Mouse (Mus musculus): Measurements from ENCODE around the gene Qrich2.
A peak's percentile ranks its signal among the peaks of the same experiment; 100 is the strongest.

The Qrich2 gene

DNA sequence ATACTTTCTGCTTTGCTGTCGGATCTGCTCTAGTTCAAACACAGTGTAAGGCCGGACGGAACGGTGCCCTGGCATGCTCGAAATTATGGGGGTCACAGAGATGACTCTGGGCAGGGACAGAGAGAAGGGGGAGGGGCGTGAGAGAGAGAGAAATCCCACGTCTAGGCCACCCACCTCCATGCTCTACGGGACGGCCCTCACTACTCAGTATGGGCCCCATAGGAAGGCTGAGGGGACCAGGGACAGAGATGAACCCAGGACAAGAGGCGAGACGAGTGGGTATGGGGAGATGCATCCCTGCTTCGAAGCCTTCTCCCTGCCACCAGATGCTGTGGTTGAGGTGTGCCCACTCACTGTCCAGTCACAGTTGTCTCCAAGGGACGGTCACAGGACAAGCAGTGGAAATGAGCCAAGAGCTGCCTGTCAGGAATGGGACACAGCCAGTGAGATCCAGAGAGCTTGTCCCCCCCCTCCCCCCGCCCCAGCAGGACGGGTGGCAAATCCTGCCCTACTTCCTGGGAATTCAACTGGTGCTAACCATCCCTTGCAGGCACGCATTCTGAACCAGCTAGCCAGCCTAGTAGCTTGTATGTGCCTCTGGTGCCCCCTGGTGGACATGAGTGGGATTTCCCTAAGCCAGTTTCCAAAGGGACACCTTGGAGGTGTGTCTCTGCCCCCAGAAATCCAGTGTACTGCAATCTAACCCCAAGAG is 20.3 kb downstream of the Qrich2 start:
- peak; percentile 93 to 99 for DNase-seq (ENCODE audit: low spot score in 2 of 2)

DNA sequence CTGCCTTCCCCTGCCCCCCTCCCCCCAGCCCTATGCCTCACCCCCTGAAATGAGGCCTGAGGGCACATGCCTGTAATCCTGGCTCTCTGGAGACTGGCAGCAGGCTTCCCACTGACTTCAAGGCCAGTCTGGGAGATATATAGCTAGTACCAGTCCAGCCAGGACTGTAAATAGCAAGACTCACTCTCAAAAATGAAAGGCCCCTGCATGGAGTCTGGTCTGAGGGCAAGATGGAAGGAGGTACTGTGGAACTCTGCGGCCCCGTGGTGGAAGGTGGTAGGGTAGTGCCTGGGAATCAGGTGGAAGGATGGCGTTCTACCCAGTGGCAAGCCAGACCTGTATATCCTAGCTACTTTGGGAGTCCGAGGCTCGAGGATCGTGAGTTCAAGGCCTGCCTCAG is 22.1 kb downstream of the Qrich2 start:
- DNase-seq (ENCODE audit: low spot score in 2 of 2): no peak

DNA sequence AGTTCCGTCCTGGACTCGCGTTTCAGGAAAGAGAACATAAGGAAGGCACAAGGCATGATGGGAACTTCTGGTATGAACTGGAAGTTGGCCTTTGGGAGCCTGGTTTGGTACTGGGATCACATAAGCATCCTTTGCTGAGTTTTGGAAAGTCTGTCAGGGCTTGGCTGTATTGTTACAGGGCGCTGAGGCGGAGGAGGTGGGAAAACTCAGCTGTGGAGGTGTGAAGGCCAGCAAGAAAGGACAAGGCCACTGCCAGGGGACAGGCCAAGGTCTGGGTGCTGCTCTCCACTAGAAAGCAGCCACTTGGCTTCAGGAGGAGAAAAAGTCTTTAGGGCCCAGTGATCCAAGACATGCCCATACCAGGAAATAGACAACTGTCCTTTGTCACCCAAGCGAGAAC is 22.7 kb downstream of the Qrich2 start:
- DNase-seq (ENCODE audit: low spot score in 2 of 2): no peak

DNA sequence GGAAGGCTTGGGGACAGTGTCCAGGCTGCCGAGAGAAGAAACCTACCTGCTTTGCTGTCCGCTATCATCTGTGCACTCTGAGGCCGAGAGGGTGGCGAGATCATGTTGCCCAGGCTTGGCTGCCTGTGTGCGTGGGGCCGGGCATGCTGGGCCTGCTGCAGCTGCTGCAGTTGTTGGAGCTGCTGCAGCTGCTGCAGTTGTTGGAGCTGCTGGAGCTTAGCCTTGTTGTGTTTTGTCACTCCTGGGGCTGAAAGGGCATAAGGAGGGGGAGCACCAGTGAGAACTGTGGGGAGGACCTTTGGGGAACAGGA is 23.2 kb downstream of the Qrich2 start:
- no peak for DNase-seq (ENCODE audit: low spot score in 2 of 2)

DNA sequence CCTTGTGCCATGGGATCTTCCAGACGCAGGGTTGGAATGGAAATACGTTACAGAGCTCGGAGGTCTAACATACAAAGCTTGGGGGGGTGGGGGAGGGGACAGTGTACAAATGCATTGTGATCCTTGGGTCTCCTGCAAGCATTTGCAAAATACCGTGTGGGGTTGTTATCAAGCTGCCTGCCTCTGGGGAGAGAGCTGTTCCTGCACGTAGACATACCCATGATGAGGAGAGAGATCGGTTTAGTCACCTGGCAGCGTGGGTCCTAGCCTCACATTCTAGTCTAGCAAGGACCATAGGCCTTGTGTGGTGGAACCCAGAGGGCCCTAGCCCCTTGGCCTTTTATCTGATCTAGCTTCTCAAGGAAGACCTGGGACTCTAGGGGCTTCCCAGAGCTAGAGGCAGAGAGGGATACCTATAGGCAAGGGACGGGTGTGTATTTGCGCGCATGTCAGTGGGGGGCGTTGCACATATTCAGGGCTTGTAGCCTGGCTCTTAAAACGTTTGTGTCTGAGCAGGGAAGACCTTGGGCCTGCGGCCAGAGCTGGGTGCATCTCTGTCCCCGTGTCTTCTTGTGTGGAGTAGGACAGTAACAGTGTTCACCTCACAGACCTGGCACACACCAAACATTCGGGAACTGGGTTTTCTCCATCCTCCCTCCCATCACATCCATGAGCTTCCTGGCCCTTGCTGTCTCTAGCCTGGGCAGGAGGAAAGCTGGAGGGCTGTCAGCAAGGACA is 23.7 kb downstream of the Qrich2 start:
- no peak for DNase-seq (ENCODE audit: low spot score in 2 of 2)

DNA sequence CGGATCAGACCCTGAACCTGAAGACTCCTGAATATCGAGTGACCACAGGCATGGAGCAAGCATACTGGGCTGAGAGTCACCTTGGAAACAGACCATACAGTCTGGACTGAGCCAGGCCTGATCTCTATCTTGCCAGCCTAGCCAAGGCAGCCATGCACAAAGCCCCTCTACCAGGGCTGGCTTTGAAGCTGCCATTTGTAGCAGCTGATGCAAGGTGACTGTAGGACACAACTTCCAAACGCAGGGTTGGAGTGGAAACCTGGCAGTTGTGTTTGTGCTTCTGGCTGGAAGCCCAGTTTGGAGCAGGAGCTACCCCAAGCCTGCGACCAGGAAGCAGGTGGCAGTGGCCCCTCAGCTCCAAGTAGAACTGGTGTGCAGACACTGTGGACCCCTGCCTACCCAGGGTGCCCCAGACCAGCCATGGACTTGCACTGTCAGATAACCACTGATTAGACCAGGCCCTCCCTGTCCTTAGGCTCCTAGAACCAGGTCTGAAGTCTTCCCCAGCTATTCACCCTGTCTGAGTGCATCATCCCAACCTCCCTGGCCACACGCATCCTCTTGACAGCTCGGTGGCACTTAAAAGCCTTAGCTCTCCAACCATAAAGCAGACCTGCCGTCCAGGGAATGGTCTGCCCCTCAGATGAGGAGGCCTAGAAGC is 25.5 kb downstream of the Qrich2 start:
- no peak for DNase-seq (ENCODE audit: low spot score in 2 of 2)

DNA sequence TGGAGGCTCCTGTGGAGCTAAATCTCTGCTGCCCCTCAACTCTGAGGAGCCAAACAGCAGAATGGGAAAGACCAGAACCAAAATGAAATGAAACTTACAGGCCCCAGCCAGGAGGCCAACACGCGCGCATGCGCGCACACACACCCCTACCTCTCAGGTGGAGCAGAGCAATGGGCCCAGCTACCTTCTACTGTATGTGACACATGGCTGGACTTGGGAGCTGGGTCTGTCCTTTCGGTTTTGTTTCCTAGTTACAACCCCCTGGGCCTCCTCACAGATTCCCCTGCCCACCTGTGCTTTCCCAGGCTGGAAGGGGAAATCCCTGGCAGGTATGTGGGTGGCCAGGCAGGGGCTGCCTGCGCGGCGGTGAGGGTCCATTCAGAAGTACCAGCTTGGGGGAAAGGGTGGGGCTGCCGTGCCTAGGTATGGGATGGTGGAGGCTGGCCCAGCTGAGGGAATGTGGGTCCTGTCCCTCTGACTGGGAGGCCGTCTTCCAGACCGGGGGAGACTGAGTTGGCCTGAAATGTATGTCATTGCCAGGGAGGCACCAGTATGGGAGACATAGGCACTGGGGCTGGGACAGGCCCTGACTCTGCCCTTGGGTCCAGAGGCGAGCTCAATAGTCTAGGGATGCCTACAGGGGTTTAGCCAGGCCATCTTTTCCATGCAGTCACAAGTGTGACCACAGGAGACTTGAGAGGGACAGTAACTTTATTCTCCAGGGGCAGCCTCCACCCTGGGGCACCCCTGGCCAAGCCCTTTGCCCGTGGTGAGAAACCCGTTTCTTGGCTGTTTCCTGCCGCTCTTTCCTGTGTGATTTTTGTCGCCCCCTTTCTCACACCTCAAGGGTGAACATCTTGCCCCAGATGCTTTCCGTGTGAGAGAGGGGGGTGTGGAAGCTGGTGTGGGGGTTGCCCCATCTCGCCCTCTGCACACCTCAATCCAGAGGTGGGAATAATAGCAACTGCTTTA is 26.5 kb downstream of the Qrich2 start:
- DNase-seq (ENCODE audit: low spot score in 2 of 2): no peak

DNA sequence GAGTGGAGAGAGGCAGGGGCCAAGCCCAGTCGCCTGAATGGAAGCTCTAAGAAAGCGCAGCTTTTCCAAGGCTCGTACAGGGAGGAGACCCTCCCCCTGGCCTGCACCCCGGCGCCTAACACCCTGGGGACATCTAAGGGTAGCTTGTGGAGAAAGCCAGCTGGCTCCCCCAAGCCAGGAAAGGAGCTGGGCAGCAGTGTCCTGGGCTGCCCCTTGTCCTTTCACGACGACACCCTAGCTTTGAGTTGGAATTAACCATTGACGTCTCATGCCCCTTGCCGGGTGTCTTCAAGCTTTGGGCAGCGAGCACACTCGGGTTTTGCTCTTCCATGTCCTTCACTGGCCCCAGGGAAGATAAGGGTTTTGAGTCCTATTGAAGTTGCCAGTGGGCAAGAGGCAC is 28.5 kb downstream of the Qrich2 start:
- DNase-seq (ENCODE audit: low spot score in 2 of 2): no peak

DNA sequence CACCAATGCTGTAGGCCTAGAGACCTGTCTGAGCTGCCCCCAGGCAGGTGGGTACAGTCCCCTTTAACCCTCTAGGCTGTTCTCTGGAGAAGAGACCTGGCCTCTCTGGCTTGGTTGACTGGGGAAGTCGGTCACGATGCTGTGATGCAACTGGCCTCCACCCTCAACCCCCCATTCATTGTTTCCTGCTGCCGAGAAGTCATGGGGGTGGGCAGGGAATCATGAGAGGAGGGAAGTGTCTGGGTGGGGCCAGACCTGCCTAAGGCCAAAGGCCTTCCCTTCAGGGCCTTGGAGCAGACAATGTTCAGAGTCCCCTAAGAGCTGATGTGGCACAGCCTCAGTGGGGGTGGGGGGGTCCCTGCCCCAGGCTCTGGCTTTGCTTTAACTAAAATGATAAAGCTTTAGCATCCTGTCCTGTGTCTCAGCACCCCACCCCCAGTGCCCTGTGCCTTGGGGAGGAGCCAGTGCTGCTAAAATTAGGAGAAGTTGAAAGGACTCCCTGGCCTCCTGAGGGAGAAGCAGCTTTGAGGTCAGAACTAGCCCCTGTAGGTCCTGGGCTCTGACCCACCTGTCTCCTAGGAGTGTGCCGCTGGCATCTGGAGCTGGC is 29.2 kb downstream of the Qrich2 start:
- DNase-seq (ENCODE audit: low spot score in 2 of 2): peak; percentile 50 to 70

DNA sequence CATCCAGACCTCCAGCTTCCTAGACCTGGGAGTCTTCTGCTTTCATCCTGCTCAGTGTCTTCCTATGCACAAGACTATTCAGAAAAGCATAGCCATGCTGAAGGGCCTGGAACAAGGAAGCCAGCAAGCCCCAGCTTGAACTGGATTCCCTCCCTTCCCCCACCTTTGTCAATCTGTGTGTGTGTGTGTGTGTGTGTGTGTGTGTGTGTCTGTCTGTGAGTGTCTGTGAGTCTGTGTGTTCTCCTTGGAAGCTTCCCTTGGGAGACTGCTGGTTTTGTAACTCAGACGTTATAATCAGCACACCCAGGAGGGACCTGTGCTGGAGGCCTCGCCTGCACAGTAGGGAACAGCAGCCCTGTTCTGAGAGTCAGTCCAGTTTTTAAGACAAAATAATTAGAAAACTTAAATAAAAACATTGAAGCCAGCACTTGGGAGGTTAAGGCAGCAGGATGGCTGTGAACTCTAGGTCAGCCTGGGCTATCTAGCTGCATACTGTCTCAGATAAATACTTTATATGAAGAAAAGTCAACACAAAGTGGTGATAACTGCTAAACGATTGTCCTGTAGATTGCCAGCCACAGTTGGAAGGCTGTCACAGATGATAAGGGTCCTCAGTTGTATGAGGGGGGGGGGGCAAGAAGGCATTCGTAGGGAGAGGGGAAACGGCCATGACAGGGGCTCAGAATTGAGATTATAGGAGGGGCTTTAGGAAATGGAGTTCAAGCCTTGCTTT is 29.9 kb downstream of the Qrich2 start:
- no peak for DNase-seq (ENCODE audit: low spot score in 2 of 2)

DNA sequence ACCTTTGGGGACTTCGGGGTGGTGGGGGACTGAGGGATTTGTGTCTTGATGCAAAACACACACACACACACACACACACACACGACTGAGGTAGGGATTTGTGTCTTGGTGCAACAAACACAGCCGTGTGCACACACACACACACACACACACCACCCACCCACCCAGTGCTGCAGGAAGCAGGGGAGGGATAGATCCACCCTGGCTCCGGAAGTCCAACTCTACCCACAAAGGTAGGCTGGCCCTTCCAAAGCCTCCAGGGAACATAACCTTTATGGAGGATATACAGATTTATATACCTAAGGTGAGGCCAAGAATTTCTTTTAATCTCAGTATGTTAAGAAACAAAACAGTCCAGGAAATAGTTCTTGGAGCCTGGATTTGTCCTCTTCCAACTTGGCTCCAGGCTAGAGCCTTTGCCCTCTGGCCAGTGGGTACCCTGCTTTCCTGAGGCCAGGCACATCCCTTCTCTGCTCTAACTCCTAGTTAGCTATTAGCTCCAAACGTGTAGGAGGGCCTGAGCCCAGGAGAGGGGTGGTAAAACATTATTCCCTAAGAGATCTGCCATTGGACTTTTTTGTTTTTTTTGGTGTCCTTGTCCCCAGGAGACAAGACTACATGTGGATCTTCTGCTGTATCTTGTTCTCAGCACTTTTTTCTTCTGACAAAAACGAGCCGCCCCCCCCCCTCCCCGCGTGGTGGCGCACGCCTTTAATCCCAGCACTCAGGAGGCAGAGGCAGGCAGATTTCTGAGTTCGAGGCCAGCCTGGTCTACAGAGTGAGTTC is 30.9 kb downstream of the Qrich2 start:
- DNase-seq (ENCODE audit: low spot score in 2 of 2): no peak

DNA sequence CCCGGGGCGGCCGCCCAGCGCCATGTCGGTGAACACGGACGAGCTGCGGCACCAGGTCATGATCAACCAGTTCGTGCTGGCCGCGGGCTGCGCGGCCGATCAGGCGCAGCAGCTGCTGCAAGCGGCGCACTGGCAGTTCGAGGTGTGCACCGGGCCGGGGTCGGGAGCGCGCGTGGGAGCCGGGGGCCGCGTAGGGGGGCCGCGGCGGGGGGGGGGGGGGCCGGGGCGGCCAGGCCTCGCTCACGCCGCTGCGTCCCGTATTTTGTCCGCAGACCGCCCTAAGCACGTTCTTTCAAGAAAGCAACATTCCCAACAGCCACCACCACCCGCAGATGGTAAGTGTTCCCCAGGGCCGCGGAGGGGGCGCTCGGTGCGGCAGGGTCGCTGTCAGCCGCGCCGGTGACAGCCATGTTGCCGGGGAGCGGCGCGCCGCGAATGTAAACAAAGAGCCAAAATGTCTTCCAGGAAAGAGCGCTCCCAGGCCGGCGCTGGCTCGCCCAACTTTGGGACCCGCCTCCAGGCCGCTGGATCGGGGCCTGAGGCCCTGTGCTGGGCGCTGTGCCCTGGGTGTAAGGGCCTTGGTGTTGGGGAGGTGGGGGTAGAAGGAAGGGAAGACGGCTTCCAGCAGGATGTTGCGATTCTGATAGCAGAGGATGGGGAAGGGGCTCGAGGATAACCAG is 31.6 kb downstream of the Qrich2 start:
- DNase-seq (ENCODE audit: low spot score in 2 of 2): peak; percentile 72 to 87

DNA sequence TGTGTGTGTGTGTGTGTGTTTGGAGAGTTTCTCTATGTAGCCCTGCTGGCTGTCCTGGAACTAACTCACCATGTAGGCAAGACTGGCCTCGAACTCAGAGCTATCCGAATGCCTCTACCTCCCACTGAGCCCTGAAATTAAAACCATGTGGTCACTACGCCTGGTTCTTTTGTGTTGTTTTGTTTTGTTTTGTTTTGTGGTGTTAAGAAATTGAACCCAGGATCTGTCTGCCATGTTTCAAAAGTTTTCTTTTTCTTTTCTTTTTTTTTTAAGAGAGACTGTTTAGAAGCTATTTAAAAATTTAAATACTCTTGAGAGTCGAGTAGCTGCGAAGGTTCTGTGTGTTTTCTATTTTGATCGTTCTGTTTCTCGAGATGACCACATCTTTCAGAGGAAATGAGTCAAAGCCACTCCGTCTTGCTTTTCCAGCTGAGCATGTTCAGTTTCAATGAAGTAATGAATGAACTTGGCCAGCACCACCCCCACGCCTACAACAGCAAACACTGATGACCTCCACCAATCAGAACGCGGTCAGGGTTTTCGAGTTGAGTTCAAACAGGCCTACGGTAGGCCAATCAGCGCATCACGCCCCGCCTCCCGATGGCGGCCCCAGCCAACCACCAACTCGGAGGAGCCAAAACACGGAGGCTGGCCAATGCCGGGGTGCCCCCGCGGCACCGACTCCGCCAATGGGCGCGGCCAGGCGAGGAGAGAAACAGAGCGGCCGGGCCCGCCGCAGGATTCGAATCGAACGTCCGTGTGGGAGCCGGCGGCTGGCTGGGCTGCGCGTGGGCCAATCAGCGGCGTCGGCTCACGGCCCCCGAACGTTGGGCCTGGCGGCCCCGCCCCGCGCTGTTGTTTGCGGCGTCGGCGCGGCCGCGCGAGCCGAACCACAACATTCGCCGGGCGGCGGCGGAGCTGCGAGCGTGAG is 32.4 kb downstream of the Qrich2 start, which contains the start of gene Ubald2:
Ubald2 (plus strand) TSS at position 739 of the 931 bp plus-strand sequence.
- peak; percentile 99 for DNase-seq (ENCODE audit: low spot score in 2 of 2)

DNA sequence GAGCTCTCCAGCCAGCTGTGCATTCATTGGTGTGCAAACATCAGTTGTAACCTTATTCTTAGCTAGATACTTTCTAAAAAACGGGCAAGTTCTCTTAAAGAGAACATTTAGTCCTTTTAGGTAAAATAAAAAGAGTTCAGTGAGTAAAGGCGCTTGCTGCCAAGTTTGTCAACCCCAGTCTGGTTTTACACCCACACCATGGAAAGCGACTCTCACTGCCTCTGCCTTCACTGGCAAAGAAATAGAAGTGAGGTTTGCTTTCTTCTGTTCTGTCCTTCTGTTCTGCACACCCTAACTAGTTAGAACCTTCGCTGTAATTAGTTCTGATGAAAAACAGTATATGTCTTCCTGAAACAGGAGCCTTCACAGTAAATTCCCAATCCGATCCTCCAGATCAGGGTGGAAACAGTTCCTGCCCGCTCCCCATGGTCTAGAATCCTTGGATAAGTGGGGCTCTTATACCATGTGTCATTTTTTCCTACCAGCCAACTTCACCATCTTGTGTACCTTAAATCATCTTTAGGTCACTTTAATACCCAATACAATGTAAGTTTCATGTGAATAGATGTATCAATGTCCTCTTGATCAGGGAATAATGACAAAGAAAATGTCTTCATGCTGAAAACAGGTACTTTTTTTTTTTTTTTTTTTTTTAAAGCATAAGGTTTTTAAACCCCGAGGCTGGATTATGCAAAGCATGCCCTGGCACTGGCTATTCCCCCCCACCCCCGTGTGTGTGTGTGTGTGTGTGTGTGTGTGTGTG is 33.3 kb downstream of the Qrich2 start:
- no peak for DNase-seq (ENCODE audit: low spot score in 2 of 2)

DNA sequence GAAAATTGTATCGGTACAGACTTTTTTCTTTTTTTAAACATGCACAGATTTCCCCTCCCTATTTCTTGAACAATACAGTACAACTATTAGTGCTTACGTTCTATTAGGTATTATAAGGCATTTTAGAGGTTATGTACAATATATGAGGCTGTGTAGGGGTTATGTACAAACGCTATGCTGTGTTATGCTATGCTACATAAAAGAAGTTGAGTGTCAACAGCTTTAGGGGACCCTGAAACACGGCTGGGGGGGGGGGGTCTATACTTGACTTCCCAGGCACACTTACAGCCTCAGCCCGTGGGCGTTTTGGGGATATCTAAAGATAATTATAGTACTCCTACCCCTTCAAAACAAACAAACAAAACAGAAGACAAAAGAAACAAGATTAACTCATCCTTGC is 33.9 kb downstream of the Qrich2 start:
- DNase-seq (ENCODE audit: low spot score in 2 of 2): no peak

DNA sequence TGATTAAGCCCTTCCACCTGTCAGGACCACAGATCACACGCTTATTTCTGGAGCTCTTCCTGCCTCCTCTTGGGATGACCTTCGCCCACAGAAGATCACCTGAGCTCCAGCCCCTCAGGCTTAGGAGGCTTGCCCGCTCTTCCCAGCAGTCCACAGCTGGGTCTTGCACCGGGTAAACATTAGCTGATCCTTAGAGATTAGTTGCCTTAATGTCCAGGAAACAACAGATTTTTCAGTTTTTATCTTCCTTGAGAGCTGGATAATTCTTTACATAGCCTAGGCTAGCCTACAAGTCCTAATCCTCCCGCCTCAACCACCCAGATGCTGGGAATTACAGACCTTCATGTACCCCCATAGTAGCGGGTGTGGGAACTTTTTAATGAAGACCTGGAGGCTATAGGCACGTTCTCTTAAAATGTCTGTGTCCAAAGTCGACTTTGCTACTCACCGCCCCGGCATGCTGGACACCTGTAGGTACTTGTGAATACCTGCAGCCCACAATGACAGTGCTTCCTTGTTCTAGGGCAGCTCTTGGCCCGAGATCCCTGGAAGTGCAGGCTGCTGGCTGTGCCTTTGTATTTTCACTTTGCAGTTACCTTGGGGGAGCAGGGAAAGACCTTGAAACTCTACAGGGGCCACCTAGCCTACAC is 34.5 kb downstream of the Qrich2 start:
- no peak for DNase-seq (ENCODE audit: low spot score in 2 of 2)

Measured in spleen, postnatal 4 days (tissue).